Mouse (Mus musculus) embryonic facial prominence, embryonic 11.5 days (tissue): Measurements from ENCODE around the gene Gm13128. TPM values are rescaled to one million over a fixed set of nuclear protein-coding genes. Genes with fewer than 3 reads are reported as not detected.
"Not testable (repeated sequence)": the region's sequence is repeated elsewhere in the genome, so short reads cannot be mapped to it uniquely, and the experiment has no call there.

Source experiments
- ATAC-seq: fragments of 200-750 bp; cut with Nextera tagmentation; replicated peaks from 2 replicates; pipeline ENCODE4 v1.8.0; 2017; ENCODE audit warnings: low read depth; ENCODE audit not compliant: insufficient number of reproducible peaks, low FRiP score, low TSS enrichment
- DNase-seq: peaks from one replicate; pipeline ENCODE4 v3.0.0-alpha.2; 2015; ENCODE audit warnings: low spot score
- H3K27ac ChIP-seq: fragments of 300-500 bp; sonication (generic); replicated peaks from 2 replicates; pipeline ENCODE4 v1.5.1; 2014; ENCODE audit warnings: mild to moderate bottlenecking, low read depth, low read length, control low read depth
- H3K27me3 ChIP-seq: fragments of 300-500 bp; sonication (generic); 2 replicates; pipeline ENCODE4 v1.6.1; 2014; ENCODE audit warnings: mild to moderate bottlenecking, low read length, moderate library complexity, mixed read lengths; ENCODE audit not compliant: control insufficient read depth, insufficient read depth
- H3K36me3 ChIP-seq: fragments of 300-500 bp; sonication (generic); replicated peaks from 2 replicates; pipeline ENCODE4 v1.6.1; 2014; ENCODE audit warnings: low read depth, mild to moderate bottlenecking, low read length, moderate library complexity, mixed read lengths; ENCODE audit not compliant: control insufficient read depth, insufficient read depth
- H3K4me1 ChIP-seq: fragments of 300-500 bp; sonication (generic); 2 replicates; pipeline ENCODE4 v1.6.1; 2014; ENCODE audit warnings: low read length, mixed read lengths; ENCODE audit not compliant: control insufficient read depth, insufficient read depth
- H3K4me2 ChIP-seq: fragments of 300-500 bp; sonication (generic); 2 replicates; pipeline ENCODE4 v1.6.1; 2014; ENCODE audit warnings: low read depth, mild to moderate bottlenecking, control low read depth, low read length, moderate library complexity
- H3K4me3 ChIP-seq: fragments of 300-500 bp; sonication (generic); 2 replicates; pipeline ENCODE4 v1.5.1; 2014; ENCODE audit warnings: low read depth, low read length, control low read depth
- H3K9ac ChIP-seq: fragments of 300-500 bp; sonication (generic); replicated peaks from 2 replicates; pipeline ENCODE4 v1.6.1; 2014; ENCODE audit warnings: mild to moderate bottlenecking, control low read depth, low read length
- H3K9me3 ChIP-seq: fragments of 300-500 bp; sonication (generic); replicated peaks from 2 replicates; pipeline ENCODE4 v1.6.1; 2016; ENCODE audit warnings: mild to moderate bottlenecking, low read length, inconsistent platforms, mixed read lengths; ENCODE audit not compliant: control insufficient read depth
- WGBS: fragments of 180-500 bp; shearing (Covaris S2); extraction: QIAGEN DNeasy Blood & Tissue Kit; methylation state at CpG from one replicate; pipeline ENCODE4 v1.1.7; 2014; 5-methylcytosine and 5-hydroxymethylcytosine counted together
- polyA plus RNA-seq: library from polyadenylated mRNA; unstranded; fragments of >200 nt; fragmentation: Nextera tagmentation; extraction: Ambion mirVana; gene quantifications from 2 replicates; pipeline ENCODE4 v1.2.1, GENCODE M21; 2014

Gene Gm13128
- not detected in 2 replicates for polyA plus RNA-seq

DNA sequence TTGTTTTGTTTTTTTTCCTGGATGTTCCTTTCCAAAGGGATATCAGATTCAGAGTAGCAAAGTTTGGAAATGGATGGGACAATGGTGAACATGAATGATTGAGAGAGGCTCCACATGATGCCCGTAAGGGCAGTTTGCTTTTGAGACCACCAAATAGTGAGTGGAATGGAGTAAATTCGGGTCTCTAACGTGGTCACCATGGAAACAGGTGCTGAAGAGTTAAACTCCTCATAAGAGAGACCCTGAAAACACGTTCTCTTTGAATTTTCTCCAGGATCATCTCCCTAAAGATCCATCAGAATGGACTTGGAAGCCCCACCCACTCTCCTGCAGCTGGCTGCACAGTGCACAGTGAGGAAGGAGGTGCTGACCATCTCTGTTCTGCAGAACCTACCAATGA is at the start of gene Gm13128:
TSS of gene Gm13128 (plus strand) at position 301 of the 400 bp plus-strand sequence.
- 71% methylated on average over 4 of the region's 4 CpGs for WGBS
- H3K9me3 ChIP-seq, H3K4me3 ChIP-seq, H3K4me1 ChIP-seq, H3K36me3 ChIP-seq, H3K27ac ChIP-seq, DNase-seq, H3K9ac ChIP-seq, H3K4me2 ChIP-seq, H3K27me3 ChIP-seq, ATAC-seq: not testable (repeated sequence)

DNA sequence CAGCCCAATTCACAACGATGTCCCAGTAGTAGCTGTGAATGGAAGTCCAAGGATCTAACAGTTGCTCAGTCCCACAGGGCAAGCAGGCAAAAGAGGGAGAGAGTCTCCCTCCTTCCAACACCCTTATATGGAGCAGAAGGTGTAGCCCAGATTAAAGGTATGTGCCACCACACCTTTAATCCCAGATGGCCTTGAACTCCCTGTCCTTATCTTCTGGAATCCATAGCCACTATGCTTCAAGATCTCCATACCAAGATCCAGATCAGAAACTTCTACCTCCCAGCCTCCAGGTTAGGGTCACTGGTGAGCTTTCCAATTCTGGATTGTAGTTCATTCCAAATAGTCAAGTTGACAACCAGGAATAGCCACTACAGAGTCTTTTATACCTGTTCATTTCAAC is 49.7 kb upstream of the Gm13128 start, which contains the start of gene Pramel5:
TSS of gene Pramel5 (minus strand) at position 101 of the 400 bp plus-strand sequence.
- not testable (repeated sequence) for DNase-seq, H3K4me3 ChIP-seq, ATAC-seq, H3K27me3 ChIP-seq, H3K4me2 ChIP-seq, H3K4me1 ChIP-seq, H3K27ac ChIP-seq, H3K9me3 ChIP-seq, H3K9ac ChIP-seq, H3K36me3 ChIP-seq
- 75% methylated on average over 1 of the region's 1 CpGs for WGBS

GRCm38 (mm10) chr4:144299414-144299813 is 30.6 kb upstream of the Gm13128 start:
- DNase-seq, H3K4me1 ChIP-seq, H3K27ac ChIP-seq, H3K4me3 ChIP-seq, H3K9ac ChIP-seq, H3K27me3 ChIP-seq, H3K36me3 ChIP-seq, ATAC-seq, H3K4me2 ChIP-seq, H3K9me3 ChIP-seq: not testable (repeated sequence)
- 55% methylated on average over 1 of the region's 1 CpGs for WGBS

GRCm38 (mm10) chr4:144312666-144313460 is 17.2 kb upstream of the Gm13128 start:
- ATAC-seq, H3K4me3 ChIP-seq, H3K4me1 ChIP-seq, H3K36me3 ChIP-seq, DNase-seq, H3K9me3 ChIP-seq, H3K4me2 ChIP-seq, H3K27me3 ChIP-seq, H3K9ac ChIP-seq, H3K27ac ChIP-seq: not testable (repeated sequence)
- 76% methylated on average over 2 of the region's 2 CpGs for WGBS

DNA sequence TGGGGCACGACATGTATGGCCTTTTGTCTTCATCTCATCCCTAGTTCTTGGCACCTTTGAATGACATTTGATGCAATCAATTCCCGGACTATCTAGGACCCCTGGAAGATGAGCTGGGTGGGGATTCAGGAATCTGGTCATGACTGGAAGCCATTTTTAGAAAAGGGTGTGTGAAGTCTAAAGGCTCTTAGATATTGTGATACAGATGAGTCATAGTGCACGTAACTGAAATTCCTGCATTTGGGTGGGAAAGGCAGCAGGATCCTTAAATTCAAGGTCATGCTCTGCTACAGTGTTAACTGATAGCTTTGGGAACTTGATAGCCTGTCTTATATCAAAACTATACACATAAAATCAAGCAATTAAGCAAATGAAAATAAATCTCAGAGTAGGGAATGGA is 5.8 kb downstream of the Gm13128 start:
- H3K4me2 ChIP-seq, H3K9ac ChIP-seq, ATAC-seq, H3K4me1 ChIP-seq, DNase-seq, H3K4me3 ChIP-seq, H3K9me3 ChIP-seq, H3K27me3 ChIP-seq, H3K36me3 ChIP-seq, H3K27ac ChIP-seq: not testable (repeated sequence)
- WGBS: 93% methylated on average over 2 of the region's 3 CpGs

DNA sequence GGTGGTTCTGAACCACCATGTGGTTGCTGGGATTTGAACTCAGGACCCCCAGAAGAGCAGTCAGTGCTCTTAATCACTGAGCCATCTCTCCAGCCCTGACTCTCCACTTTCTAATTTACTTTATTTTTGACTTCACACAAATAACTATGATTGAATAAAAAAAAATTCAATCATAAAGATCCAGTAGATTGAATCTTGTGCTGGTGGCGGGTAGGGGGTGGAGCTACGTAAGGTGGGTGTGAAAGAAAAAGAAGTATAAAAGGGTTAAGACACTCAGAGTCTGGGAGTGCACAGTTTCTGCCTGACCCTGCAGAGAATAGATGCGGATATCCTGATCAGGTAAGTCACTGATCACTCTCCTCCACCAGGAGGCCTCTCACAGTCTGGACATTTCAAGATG is 27.6 kb downstream of the Gm13128 start, which contains the start of gene Gm13119:
TSS of gene Gm13119 (plus strand) at position 301 of the 400 bp plus-strand sequence.
- not testable (repeated sequence) for H3K9ac ChIP-seq, H3K4me2 ChIP-seq, H3K27ac ChIP-seq, DNase-seq, H3K36me3 ChIP-seq, H3K4me1 ChIP-seq, H3K9me3 ChIP-seq, ATAC-seq, H3K4me3 ChIP-seq, H3K27me3 ChIP-seq
- 82% methylated on average over 3 of the region's 3 CpGs for WGBS

DNA sequence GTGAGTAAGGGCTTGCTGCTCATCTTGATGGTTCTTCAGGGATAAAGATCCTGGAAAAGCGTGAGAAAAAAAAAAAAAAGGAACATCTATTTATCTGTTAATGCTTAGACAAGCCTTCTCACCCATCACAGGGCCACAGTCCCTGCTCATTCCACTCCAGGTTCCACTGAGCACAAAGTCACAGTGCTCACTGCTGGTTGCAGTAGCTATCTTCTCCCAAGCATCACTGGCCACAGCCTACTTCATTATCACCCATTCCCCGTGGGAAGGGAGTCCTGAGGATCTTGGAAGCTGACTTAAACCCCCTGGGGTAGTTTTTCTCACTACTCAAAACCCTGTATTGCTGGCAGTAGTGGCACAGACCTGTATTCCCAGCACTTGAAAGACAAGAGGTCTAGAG is 47.9 kb downstream of the Gm13128 start, which contains the start of gene Pramef20:
TSS of gene Pramef20 (minus strand) at position 23 of the 400 bp plus-strand sequence.
- Histone ChIP-seq H3K9ac (no peak within 1 kb of the TSS), H3K27me3 (no peaks in the 10 kb centered on the region), H3K36me3 (no peaks in the 10 kb centered on the region), H3K27ac (no peak within 1 kb of the TSS), H3K4me1 (no peaks in the 10 kb centered on the region), H3K4me2 (no peak within 1 kb of the TSS), H3K9me3 (no peaks in the 10 kb centered on the region), H3K4me3 (no peak within 1 kb of the TSS)
- ATAC-seq (no peak), DNase-seq (no peak)
- 58% methylated on average over 2 of the region's 2 CpGs for WGBS
